Mouse (Mus musculus) liver, embryonic 13.5 days (tissue): Measurements from ENCODE around the gene Aif1. TPM values are rescaled to one million over a fixed set of nuclear protein-coding genes. Genes with fewer than 3 reads are reported as not detected.

Experiments used
- ATAC-seq: fragments of 200-750 bp; cut with Nextera tagmentation; 2 replicates; pipeline ENCODE4 v1.8.0; 2017; ENCODE audit warnings: low read depth, mild to moderate bottlenecking, moderate number of reproducible peaks, moderate library complexity
- DNase-seq: peaks from one replicate; pipeline ENCODE4 v3.0.0; 2022
- H3K27ac ChIP-seq: fragments of 300-500 bp; sonication (generic); 2 replicates; pipeline ENCODE4 v1.5.1; 2015; ENCODE audit warnings: moderate library complexity, mild to moderate bottlenecking, inconsistent platforms
- H3K27me3 ChIP-seq: fragments of 300-500 bp; sonication (generic); 2 replicates; pipeline ENCODE4 v1.6.1; 2015; ENCODE audit warnings: mild to moderate bottlenecking, inconsistent platforms
- H3K36me3 ChIP-seq: fragments of 300-500 bp; sonication (generic); 2 replicates; pipeline ENCODE4 v1.6.1; 2015; ENCODE audit warnings: mild to moderate bottlenecking, inconsistent platforms
- H3K4me1 ChIP-seq: fragments of 300-500 bp; sonication (generic); replicated peaks from 2 replicates; pipeline ENCODE4 v1.6.1; 2015; ENCODE audit warnings: inconsistent platforms
- H3K4me2 ChIP-seq: fragments of 300-500 bp; sonication (generic); 2 replicates; pipeline ENCODE4 v1.6.1; 2015; ENCODE audit warnings: inconsistent platforms, mild to moderate bottlenecking, moderate library complexity
- H3K4me3 ChIP-seq: fragments of 300-500 bp; sonication (generic); replicated peaks from 2 replicates; pipeline ENCODE4 v1.5.1; 2015; ENCODE audit warnings: mild to moderate bottlenecking, inconsistent platforms
- H3K9ac ChIP-seq: fragments of 300-500 bp; sonication (generic); 2 replicates; pipeline ENCODE4 v1.6.1; 2015; ENCODE audit warnings: mild to moderate bottlenecking, inconsistent platforms
- H3K9me3 ChIP-seq: fragments of 300-500 bp; sonication (generic); replicated peaks from 2 replicates; pipeline ENCODE4 v1.6.1; 2016; ENCODE audit warnings: inconsistent platforms
- WGBS: fragments of 180-500 bp; shearing (Covaris S2); methylation state at CpG from one replicate; pipeline ENCODE4 v1.1.7; 2015; ENCODE audit not compliant: insufficient replicate concordance; 5-methylcytosine and 5-hydroxymethylcytosine counted together
- polyA plus RNA-seq: library from polyadenylated mRNA; unstranded; fragments of >200 nt; fragmentation: Nextera tagmentation; extraction: Ambion mirVana; gene quantifications from 2 replicates; pipeline ENCODE4 v1.2.1, GENCODE M21; 2015

The Aif1 gene
- polyA plus RNA-seq, 1 experiment from 2014 or later = 17.4 TPM

DNA sequence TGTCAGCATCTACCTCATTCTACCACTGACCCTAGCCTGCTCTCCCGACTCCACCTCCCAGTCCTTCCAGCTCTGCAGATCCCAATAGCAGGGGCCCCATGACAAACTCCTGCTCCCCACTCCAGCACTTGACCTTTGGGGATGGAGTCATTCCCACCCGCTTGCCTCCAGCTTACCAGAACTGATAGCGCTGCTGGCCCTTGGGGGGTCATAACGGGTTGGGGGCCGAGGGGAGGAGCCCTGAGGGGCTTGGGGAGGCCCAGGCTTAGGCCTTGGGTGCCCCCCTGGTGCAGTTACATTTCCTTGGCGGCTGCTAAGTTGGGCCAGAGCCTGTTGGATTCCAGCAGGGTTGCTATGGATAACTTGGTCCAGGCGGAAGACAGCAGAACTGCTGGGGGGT lies 21.3 kb downstream of the Aif1 start:
- H3K4me2 ChIP-seq = no peak overlapping the region
- no peak overlapping the region for H3K9ac ChIP-seq
- no peak for DNase-seq
- H3K4me3 ChIP-seq = no peak overlapping the region
- 85% methylated on average over 7 of the region's 7 CpGs for WGBS
- H3K36me3 ChIP-seq = peaks cover 99% of the 10 kb centered on the region
- H3K9me3 ChIP-seq = no peaks in the 10 kb centered on the region
- 0 out of 2 replicates have a peak, but pooled peaks cover 6% of the 10 kb centered on the region for H3K4me1 ChIP-seq
- no peaks in the 10 kb centered on the region for H3K27me3 ChIP-seq
- no peak overlapping the region for H3K27ac ChIP-seq
- no peak for ATAC-seq

- Histone ChIP-seq H3K4me1 (0 out of 2 replicates have a peak, but pooled peaks cover 6% of the 10 kb centered on the region), H3K4me2 (no peak overlapping the region), H3K36me3 (peaks cover 99% of the 10 kb centered on the region), H3K9ac (no peak overlapping the region), H3K27me3 (no peaks in the 10 kb centered on the region), H3K9me3 (no peaks in the 10 kb centered on the region), H3K4me3 (no peak overlapping the region), H3K27ac (no peak overlapping the region)
- DNase-seq = no peak
- WGBS = 86% methylated on average over 4 of the region's 4 CpGs
- ATAC-seq = no peak
These were observed 21.9 kb downstream of the Aif1 start for GRCm38 (mm10) chr17:35153931-35154330.

DNA sequence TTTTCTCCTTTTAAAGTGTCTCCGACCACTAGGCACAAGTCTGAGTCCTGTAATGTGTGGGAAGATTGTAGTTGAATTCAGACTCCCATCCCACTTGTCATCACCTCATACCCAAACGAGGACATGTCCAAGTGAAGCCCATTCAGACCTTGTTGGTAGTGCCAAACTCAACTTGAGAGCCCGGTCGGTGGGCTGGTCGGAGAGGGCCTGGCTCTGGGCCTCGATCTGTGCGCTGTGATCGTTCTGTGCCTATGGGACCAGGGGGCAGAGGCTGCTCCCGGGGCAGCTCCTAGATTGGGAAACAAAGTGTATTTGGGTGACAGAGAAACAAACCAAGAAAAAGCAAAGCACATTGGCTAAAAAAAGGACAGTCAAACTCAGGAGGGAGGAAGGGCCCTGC lies 22.8 kb downstream of the Aif1 start:
- WGBS = 83% methylated on average over 9 of the region's 9 CpGs
- no peak for ATAC-seq

DNA sequence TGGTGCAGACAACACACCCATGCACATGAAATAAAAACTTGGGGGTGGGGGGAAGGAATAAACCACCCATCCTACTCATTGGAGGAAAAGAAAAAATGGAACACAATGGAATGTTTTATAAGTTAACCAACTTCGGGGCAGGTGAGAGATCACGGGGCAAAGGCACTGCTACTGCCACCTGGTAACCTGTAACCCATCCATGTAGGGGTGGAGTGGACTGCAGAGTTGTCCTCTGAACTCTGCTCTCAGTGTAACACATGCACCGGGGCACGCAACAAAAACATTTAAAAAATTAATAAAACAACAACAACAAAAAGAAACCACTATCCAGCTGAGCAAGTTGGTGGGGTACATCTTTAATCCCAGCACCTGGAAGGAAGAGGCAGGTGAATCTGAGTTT lies 23.7 kb downstream of the Aif1 start:
- Histone ChIP-seq H3K4me3 (no peak overlapping the region), H3K36me3 (peaks cover 98% of the 10 kb centered on the region), H3K27me3 (no peaks in the 10 kb centered on the region), H3K27ac (no peak overlapping the region), H3K9me3 (no peaks in the 10 kb centered on the region), H3K9ac (no peak overlapping the region), H3K4me2 (no peak overlapping the region), H3K4me1 (0 out of 2 replicates have a peak, but pooled peaks cover 6% of the 10 kb centered on the region)
- no peak for ATAC-seq
- WGBS = 93% methylated on average over 4 of the region's 4 CpGs
- DNase-seq = no peak

More for the DNA sequence above, 22.8 kb downstream of the Aif1 start:
- Histone ChIP-seq H3K4me3 (no peak overlapping the region), H3K9me3 (no peaks in the 10 kb centered on the region), H3K27ac (no peak overlapping the region), H3K4me2 (no peak overlapping the region), H3K9ac (no peak overlapping the region), H3K27me3 (no peaks in the 10 kb centered on the region), H3K36me3 (peaks cover 99% of the 10 kb centered on the region), H3K4me1 (0 out of 2 replicates have a peak, but pooled peaks cover 6% of the 10 kb centered on the region)
- DNase-seq = no peak

GRCm38 (mm10) chr17:35147922-35148639 lies 27.8 kb downstream of the Aif1 start:
- no peaks in the 10 kb centered on the region for H3K9me3 ChIP-seq
- peaks cover 98% of the 10 kb centered on the region for H3K36me3 ChIP-seq
- DNase-seq (no peak), ATAC-seq (no peak)
- H3K4me1 ChIP-seq = 0 out of 2 replicates have a peak, but pooled peaks cover 4% of the 10 kb centered on the region
- no peak overlapping the region for H3K9ac ChIP-seq
- WGBS = 63% methylated on average over 5 of the region's 5 CpGs
- peak overlapping the region; percentile 38; the same call in 1 of the 2 replicates for H3K27ac ChIP-seq
- H3K4me2 ChIP-seq = no peak overlapping the region
- no peak overlapping the region for H3K4me3 ChIP-seq
- H3K27me3 ChIP-seq = no peaks in the 10 kb centered on the region

DNA sequence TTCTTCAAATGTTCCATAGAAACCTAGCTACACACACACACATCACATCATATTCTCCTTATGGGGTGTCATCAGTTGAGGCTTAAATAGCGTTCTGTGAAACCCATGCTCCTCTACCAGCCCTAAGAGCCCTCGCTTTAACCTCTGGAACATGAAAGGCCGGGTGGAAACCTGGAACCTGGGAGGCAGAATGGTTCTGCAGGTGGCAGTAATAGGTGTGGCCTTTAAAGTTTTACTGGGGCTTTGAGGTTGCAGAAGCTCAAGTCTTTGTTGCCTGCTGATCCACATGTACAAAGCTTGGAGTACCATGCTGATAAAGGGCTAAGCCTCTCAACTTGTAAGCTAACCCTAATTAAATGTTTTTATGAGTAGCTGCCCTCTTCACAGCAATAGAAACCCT lies 28.5 kb downstream of the Aif1 start:
- H3K4me3 ChIP-seq = no peak overlapping the region
- H3K9me3 ChIP-seq = no peaks in the 10 kb centered on the region
- H3K4me2 ChIP-seq = no peak overlapping the region
- no peaks in the 10 kb centered on the region for H3K27me3 ChIP-seq
- peaks cover 98% of the 10 kb centered on the region for H3K36me3 ChIP-seq
- H3K27ac ChIP-seq = peak overlapping the region; percentile 38; the same call in 1 of the 2 replicates
- H3K9ac ChIP-seq = no peak overlapping the region
- 59% methylated on average over 3 of the region's 3 CpGs for WGBS
- H3K4me1 ChIP-seq = 0 out of 2 replicates have a peak, but pooled peaks cover 4% of the 10 kb centered on the region
- DNase-seq (no peak), ATAC-seq (no peak)

DNA sequence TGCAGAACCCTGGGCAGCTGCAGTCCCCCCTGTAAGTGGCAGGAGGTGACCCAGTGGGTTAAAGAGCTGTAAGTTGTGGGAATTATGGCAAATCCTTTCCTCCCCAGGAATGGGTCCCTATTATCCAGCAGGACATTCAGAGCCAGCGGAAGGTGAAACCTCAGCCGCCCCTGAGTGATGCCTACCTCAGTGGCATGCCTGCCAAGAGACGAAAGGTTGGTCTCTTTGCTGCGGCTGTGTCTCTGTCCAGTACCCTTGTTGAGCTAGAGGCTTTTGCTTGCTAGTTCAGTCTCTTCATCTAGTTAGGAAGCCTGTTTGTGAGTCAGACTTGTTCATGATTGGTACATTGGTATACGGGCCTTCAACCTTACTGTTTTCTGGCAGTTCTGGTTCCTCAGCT lies 29.7 kb downstream of the Aif1 start:
- DNase-seq (no peak), ATAC-seq (no peak)
- H3K4me3 ChIP-seq = no peak overlapping the region
- 0 out of 2 replicates have a peak, but pooled peaks cover 4% of the 10 kb centered on the region for H3K4me1 ChIP-seq
- WGBS = 88% methylated on average over 5 of the region's 5 CpGs
- H3K4me2 ChIP-seq = no peak overlapping the region
- H3K9me3 ChIP-seq = no peaks in the 10 kb centered on the region
- H3K36me3 ChIP-seq = peaks cover 98% of the 10 kb centered on the region
- H3K27me3 ChIP-seq = no peaks in the 10 kb centered on the region
- no peak overlapping the region for H3K27ac ChIP-seq
- H3K9ac ChIP-seq = no peak overlapping the region

GRCm38 (mm10) chr17:35141971-35142370 lies 33.9 kb downstream of the Aif1 start:
- H3K9me3 ChIP-seq = no peaks in the 10 kb centered on the region
- H3K27me3 ChIP-seq = no peaks in the 10 kb centered on the region
- ATAC-seq = no peak
- no peak overlapping the region for H3K4me3 ChIP-seq
- no peak overlapping the region for H3K27ac ChIP-seq
- WGBS = 79% methylated on average over 6 of the region's 6 CpGs
- peaks cover 90% of the 10 kb centered on the region for H3K36me3 ChIP-seq
- no peak overlapping the region for H3K9ac ChIP-seq
- DNase-seq = no peak
- H3K4me1 ChIP-seq = peaks cover 9% of the 10 kb centered on the region
- H3K4me2 ChIP-seq = no peak overlapping the region

GRCm38 (mm10) chr17:35140490-35140996 lies 35.3 kb downstream of the Aif1 start:
- no peak overlapping the region for H3K4me3 ChIP-seq
- H3K9ac ChIP-seq = no peak overlapping the region
- no peak overlapping the region for H3K4me2 ChIP-seq
- DNase-seq (no peak), ATAC-seq (no peak)
- H3K4me1 ChIP-seq = peaks cover 20% of the 10 kb centered on the region
- H3K36me3 ChIP-seq = peaks cover 76% of the 10 kb centered on the region
- no peaks in the 10 kb centered on the region for H3K9me3 ChIP-seq
- WGBS = 81% methylated on average over 16 of the region's 16 CpGs
- no peaks in the 10 kb centered on the region for H3K27me3 ChIP-seq
- no peak overlapping the region for H3K27ac ChIP-seq

- no peak overlapping the region for H3K4me3 ChIP-seq
- H3K9me3 ChIP-seq = no peaks in the 10 kb centered on the region
- no peak overlapping the region for H3K9ac ChIP-seq
- H3K4me1 ChIP-seq = peaks cover 23% of the 10 kb centered on the region
- H3K36me3 ChIP-seq = peaks cover 63% of the 10 kb centered on the region
- no peaks in the 10 kb centered on the region for H3K27me3 ChIP-seq
- DNase-seq (no peak), ATAC-seq (no peak)
- H3K4me2 ChIP-seq = no peak overlapping the region
- 79% methylated on average over 3 of the region's 3 CpGs for WGBS
- H3K27ac ChIP-seq = no peak overlapping the region
These were observed 36.6 kb downstream of the Aif1 start for GRCm38 (mm10) chr17:35139269-35139668.

DNA sequence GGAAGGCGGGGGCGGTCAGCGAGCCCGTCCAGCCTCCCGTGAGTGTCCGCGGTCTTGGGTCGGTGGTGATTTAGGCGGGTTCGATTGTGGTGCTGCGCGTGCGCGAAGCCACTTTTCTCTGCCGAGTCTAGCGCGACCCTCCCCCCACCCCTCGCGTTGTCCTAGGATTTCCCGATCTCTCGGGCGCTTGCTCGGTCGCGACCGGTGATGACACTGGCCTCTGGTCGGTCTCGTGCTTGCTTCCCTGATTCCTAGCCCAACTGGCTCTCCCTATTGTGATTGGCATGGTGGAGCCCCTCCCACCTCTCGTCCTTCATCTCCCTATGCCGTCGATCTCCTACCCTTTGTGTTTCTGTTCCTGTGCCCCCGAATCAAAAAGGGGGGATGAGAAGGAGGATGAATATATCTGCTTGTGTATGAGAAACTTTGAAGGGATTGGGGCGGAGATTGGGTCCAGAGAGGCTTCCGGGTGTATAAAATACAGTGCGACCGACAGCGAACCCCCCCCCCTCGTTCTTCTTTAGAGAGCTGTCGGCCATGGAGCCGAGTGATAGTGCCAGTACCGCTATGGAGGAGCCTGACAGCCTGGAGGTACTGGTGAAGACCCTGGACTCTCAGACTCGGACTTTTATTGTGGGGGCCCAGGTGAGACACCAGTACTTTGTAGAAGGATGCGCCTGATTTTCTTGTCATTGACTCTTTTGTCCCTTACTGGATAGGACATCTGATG lies 40.1 kb downstream of the Aif1 start:
- H3K27me3 ChIP-seq = no peaks in the 10 kb centered on the region
- peaks cover 28% of the 10 kb centered on the region for H3K36me3 ChIP-seq
- no peaks in the 10 kb centered on the region for H3K9me3 ChIP-seq
- peak overlapping the region; percentile 89 for H3K27ac ChIP-seq
- H3K4me3 ChIP-seq = peak overlapping the region; percentile 87
- peaks cover 38% of the 10 kb centered on the region for H3K4me1 ChIP-seq
- peak; percentile 55 for DNase-seq
- peak; percentile 39 for ATAC-seq
- under 1% methylated on average over 43 of the region's 43 CpGs for WGBS
- H3K9ac ChIP-seq = peak overlapping the region; percentile 81
- peak overlapping the region; percentile 92 for H3K4me2 ChIP-seq
